Mouse (Mus musculus) lung, postnatal 0 days (tissue): ENCODE data around the gene Smpdl3b. TPM values are rescaled to one million over a fixed set of nuclear protein-coding genes. Genes with fewer than 3 reads are reported as not detected.
"Not testable (repeated sequence)": the region's sequence is repeated elsewhere in the genome, so short reads cannot be mapped to it uniquely, and the experiment has no call there.

ENCODE experiments used
- ATAC-seq: fragments of 200-750 bp; cut with Nextera tagmentation; 2 replicates; pipeline ENCODE4 v1.8.0; 2017; ENCODE audit warnings: moderate library complexity
- DNase-seq: peaks from one replicate; pipeline ENCODE4 v3.0.0-alpha.2; 2016; ENCODE audit warnings: low spot score
- H3K27ac ChIP-seq: fragments of 300-500 bp; sonication (generic); 2 replicates; pipeline ENCODE4 v1.5.1; 2014; ENCODE audit warnings: antibody characterized with exemption, mild to moderate bottlenecking, low read length, mixed read lengths
- H3K27me3 ChIP-seq: fragments of 300-500 bp; sonication (generic); replicated peaks from 2 replicates; pipeline ENCODE4 v1.6.1; 2014; ENCODE audit warnings: low read length, mixed read lengths; ENCODE audit not compliant: insufficient read depth
- H3K36me3 ChIP-seq: fragments of 300-500 bp; sonication (generic); 2 replicates; pipeline ENCODE4 v1.6.1; 2014; ENCODE audit warnings: low read length, mixed read lengths; ENCODE audit not compliant: insufficient read depth
- H3K4me1 ChIP-seq: fragments of 300-500 bp; sonication (generic); 2 replicates; pipeline ENCODE4 v1.6.1; 2014; ENCODE audit warnings: antibody characterized with exemption, low read depth, low read length, mixed read lengths; ENCODE audit not compliant: insufficient read depth
- H3K4me2 ChIP-seq: fragments of 300-500 bp; sonication (generic); replicated peaks from 2 replicates; pipeline ENCODE4 v1.6.1; 2014; ENCODE audit warnings: low read depth, mild to moderate bottlenecking, low read length, moderate library complexity, mixed read lengths
- H3K4me3 ChIP-seq: fragments of 300-500 bp; sonication (generic); 2 replicates; pipeline ENCODE4 v1.5.1; 2014; ENCODE audit warnings: low read depth, low read length
- H3K9ac ChIP-seq: fragments of 300-500 bp; sonication (generic); replicated peaks from 2 replicates; pipeline ENCODE4 v1.6.1; 2014; ENCODE audit warnings: low read depth, mild to moderate bottlenecking
- H3K9me3 ChIP-seq: fragments of 300-500 bp; sonication (generic); 2 replicates; pipeline ENCODE4 v1.6.1; 2016; ENCODE audit warnings: low read length, mixed read lengths
- CTCF ChIP-seq: IDR thresholded peaks from 2 replicates; pipeline ENCODE4 v1.5.1; 2016; ENCODE audit warnings: antibody characterized with exemption, mild to moderate bottlenecking
- EP300 ChIP-seq: IDR thresholded peaks from 2 replicates; pipeline ENCODE4 v1.6.1; 2016; ENCODE audit warnings: antibody characterized with exemption, mild to moderate bottlenecking, control low read depth
- WGBS: fragments of 180-500 bp; shearing (Covaris S2); extraction: QIAGEN DNeasy Blood & Tissue Kit; methylation state at CpG from one replicate; pipeline ENCODE4 v1.1.7; 2014; 5-methylcytosine and 5-hydroxymethylcytosine counted together
- polyA plus RNA-seq: library from polyadenylated mRNA; unstranded; fragments of >200 nt; fragmentation: Nextera tagmentation; extraction: Ambion mirVana; gene quantifications from 2 replicates; pipeline ENCODE4 v1.2.1, GENCODE M21; 2015

Smpdl3b gene
- polyA plus RNA-seq, 1 experiment from 2014 or later: 3.7 TPM

DNA sequence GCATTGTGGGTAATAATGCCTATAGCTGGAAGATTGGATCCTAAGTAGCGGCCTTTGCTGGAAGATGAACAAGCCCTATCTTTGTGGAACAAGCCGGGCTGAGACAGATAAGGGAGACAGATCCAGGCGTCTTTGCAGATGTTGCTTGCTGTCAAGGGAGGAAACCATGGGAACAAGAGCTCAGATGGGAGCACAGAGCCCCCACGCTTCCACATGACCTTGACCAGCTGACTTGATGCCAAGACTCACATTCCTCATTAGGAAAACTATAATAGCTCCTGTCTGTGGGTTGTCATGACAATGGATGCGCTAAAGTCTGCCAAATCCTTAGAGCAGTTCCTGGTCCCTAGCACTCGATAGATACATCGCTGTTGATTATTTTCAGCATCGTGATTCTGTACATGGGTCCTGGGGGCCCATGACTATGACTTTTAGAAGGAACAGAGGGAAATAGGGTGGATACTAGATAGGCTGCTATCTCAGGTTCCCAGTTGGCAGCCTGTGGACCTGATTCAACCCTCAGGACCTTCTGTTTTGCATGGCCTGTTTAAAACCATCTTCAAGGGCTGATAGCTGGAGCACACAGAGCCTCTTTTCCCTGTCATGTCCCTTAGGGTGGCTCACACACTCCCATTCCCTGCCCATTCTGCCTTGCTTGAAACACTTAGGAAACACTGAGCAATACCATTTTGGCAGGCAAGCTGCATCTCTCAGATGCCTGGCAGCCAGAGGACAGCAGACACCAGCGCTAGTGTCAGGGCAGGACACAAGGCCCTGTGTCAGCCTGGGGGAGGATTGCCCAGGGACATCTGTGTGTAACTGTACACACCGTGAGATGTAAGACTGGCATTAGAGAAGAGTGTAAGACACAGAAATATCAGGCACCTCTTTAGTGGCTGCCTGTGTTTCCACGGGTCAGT, 12.8 kb downstream of the Smpdl3b start:
- Histone ChIP-seq H3K9ac (no peak overlapping the region), H3K4me2 (no peak overlapping the region), H3K27me3 (no peaks in the 10 kb centered on the region), H3K9me3 (no peaks in the 10 kb centered on the region), H3K4me1 (no peaks in the 10 kb centered on the region), H3K36me3 (no peaks in the 10 kb centered on the region), H3K27ac (no peak overlapping the region), H3K4me3 (no peak overlapping the region)
- WGBS: 72% methylated on average over 11 of the region's 11 CpGs
- DNase-seq (no peak), ATAC-seq (no peak)
- TF ChIP-seq EP300: no peak
- TF ChIP-seq CTCF: no peak

DNA sequence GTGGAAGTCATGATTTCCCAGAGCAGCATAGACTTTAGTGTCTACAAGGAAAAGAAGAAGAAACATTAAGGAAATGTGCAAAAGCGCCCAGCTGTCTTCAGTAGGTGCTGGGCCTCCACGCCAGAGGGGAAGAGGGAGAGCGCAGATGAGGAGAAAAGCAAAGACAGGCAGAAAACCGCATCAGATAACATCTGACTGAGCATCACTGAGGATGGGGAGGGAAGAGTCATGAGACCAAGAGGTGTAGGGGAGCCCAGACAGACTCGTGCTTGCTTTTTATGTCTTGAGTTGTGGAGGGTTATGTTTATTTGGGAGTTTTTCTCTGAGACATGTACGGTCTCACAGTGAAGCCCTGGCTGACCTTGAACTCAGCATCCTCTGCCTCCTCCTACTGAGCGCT, 15.6 kb downstream of the Smpdl3b start:
- TF ChIP-seq EP300 (no peak), CTCF (no peak)
- WGBS: 89% methylated on average over 7 of the region's 7 CpGs
- no peak for ATAC-seq

DNA sequence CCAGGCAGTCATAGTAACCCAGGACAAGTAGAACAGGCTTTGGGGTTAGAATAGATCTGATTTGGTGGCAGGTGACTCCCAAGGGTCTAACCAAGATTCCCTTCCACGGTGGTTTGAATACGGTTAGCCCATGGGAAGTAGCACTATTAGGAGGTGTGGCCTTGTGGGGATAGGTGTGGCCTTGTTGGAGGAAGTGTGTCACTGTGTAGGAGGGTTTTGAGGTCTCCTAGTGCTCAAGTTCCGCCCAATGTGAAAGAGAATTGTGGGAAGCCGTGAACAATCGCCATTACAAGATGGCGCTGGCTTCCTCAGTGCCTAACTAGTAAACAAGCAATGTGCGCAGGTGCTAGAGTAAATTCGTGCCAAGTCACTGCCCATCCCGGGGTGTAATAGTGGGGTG, 19.9 kb downstream of the Smpdl3b start:
- 90% methylated on average over 9 of the region's 9 CpGs for WGBS
- not testable (repeated sequence) for H3K4me1 ChIP-seq, H3K9ac ChIP-seq, H3K27ac ChIP-seq, DNase-seq, H3K27me3 ChIP-seq, H3K9me3 ChIP-seq, ATAC-seq, H3K36me3 ChIP-seq, H3K4me3 ChIP-seq, H3K4me2 ChIP-seq

More for the DNA sequence above, 15.6 kb downstream of the Smpdl3b start:
- Histone ChIP-seq H3K9me3 (no peaks in the 10 kb centered on the region), H3K4me2 (no peak overlapping the region), H3K27ac (no peak overlapping the region), H3K27me3 (no peaks in the 10 kb centered on the region), H3K9ac (no peak overlapping the region), H3K4me1 (no peaks in the 10 kb centered on the region), H3K4me3 (no peak overlapping the region), H3K36me3 (no peaks in the 10 kb centered on the region)
- no peak for DNase-seq

DNA sequence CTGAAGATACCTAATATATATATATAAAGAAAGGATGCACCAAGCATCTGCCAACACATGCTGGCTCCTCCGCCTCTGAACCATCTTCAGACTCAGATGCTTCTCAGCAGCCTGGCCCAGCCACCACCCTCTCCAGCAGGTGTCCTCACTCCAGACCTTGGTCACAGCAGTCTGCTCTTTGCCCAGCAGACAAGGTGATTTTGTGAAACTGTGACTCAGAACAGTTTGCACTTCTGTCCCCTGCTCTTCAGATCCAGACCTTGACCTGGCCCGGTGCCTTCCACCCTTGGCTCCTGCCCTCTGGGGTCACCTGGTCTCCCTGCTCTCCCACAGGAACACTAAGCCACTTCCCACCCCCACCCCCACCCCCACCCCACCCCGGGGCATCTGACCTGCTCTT, 21.2 kb downstream of the Smpdl3b start:
- TF ChIP-seq EP300 (no peak), CTCF (no peak)
- whole genome bisulfite sequencing: 56% methylated on average over 3 of the region's 3 CpGs
- no peak overlapping the region for H3K27ac ChIP-seq

DNA sequence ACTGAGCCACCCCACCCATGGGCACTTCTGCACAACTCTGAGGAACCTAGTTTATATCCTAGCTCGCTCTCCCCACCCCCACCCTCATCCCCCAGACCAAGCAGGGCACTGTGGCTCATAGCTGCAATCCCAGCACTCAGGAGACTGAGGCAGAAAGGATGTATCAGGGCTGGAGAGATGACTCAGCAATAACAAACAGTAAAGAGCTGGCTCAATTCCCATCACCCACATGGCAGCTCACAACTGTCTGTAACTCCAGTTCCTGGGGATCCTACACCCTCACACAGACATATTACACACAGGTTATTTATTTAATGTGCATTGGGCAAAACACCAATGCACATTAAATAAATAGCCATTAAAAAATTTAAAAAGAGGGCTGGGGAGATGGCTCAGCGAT, 21.7 kb downstream of the Smpdl3b start:
- Histone ChIP-seq H3K27me3 (no peaks in the 10 kb centered on the region), H3K4me2 (no peak overlapping the region), H3K27ac (no peak overlapping the region), H3K4me1 (peaks cover 11% of the 10 kb centered on the region; the same call in 1 of the 2 replicates), H3K36me3 (no peaks in the 10 kb centered on the region), H3K9me3 (no peaks in the 10 kb centered on the region), H3K9ac (no peak overlapping the region), H3K4me3 (no peak overlapping the region)
- DNase-seq (no peak), ATAC-seq (no peak)
- 77% methylated on average over 2 of the region's 2 CpGs for WGBS
- TF ChIP-seq CTCF (no peak), EP300 (no peak)

More for the DNA sequence above, 21.2 kb downstream of the Smpdl3b start:
- Histone ChIP-seq H3K9me3 (no peaks in the 10 kb centered on the region), H3K36me3 (no peaks in the 10 kb centered on the region), H3K4me2 (no peak overlapping the region), H3K4me1 (peaks cover 11% of the 10 kb centered on the region; the same call in 1 of the 2 replicates), H3K4me3 (no peak overlapping the region), H3K9ac (no peak overlapping the region), H3K27me3 (no peaks in the 10 kb centered on the region)
- no peak for ATAC-seq
- DNase-seq: no peak

DNA sequence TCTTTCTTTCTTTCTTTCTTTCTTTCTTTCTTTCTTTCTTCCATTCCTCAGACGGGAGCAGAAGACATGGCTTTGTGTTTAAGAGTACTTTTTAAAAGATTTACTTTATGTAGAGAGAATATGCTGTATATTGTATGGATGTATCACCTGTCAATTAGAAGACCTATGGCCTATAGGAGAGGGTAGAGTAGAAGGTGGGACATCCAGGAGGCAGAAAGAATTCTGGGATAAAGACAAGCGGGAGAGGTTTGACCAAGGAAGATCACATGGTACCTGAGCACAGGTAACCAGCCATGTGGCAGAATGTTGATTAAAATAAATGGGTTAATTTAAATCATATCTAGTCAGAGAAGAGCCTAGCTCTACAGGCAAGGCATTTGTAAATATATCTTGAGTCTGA, 22.3 kb downstream of the Smpdl3b start:
- H3K4me2 ChIP-seq: no peak overlapping the region
- no peaks in the 10 kb centered on the region for H3K36me3 ChIP-seq
- H3K9ac ChIP-seq: no peak overlapping the region
- no peak for DNase-seq
- 95% methylated on average over 2 of the region's 2 CpGs for WGBS
- peaks cover 11% of the 10 kb centered on the region; the same call in 1 of the 2 replicates for H3K4me1 ChIP-seq
- no peaks in the 10 kb centered on the region for H3K9me3 ChIP-seq
- H3K4me3 ChIP-seq: no peak overlapping the region
- TF ChIP-seq EP300: no peak
- TF ChIP-seq CTCF: no peak
- H3K27me3 ChIP-seq: no peaks in the 10 kb centered on the region
- no peak overlapping the region for H3K27ac ChIP-seq
- no peak for ATAC-seq
